Mouse (Mus musculus) liver, embryonic 14 days (tissue): ENCODE data around the gene Gm44805. TPM values are rescaled to one million over a fixed set of nuclear protein-coding genes. Genes with fewer than 3 reads are reported as not detected.

Source experiments
- polyA plus RNA-seq: library from polyadenylated mRNA; depleted of rRNA; stranded (reverse); fragments of >200 nt; gene quantifications from 2 replicates; pipeline ENCODE4 v1.2.3, GENCODE M21; 2012; rRNA removed

Gm44805 gene
- 2.8 and 3.9 TPM in 2 replicates for polyA plus RNA-seq

GRCm38 (mm10) chr7:19681202-19681694, at the start of gene Gm44805, which contains the start of gene Apoc4:
Gene Gm44805 (minus strand): TSS chr7:19681423.
Gene Apoc4 (minus strand): TSS chr7:19681479.

GRCm38 (mm10) chr7:19715239-19716054, 34.2 kb upstream of the Gm44805 start, which contains the start of gene Tomm40:
Gene Tomm40 (minus strand): TSS chr7:19715438.

GRCm38 (mm10) chr7:19698907-19699826, 17.9 kb upstream of the Gm44805 start, which contains the start of gene Apoe:
Gene Apoe (minus strand): TSS chr7:19699188.

GRCm38 (mm10) chr7:19691873-19692865, 10.9 kb upstream of the Gm44805 start, which contains the start of gene Apoc1:
Gene Apoc1 (minus strand): TSS chr7:19692660.

GRCm38 (mm10) chr7:19677872-19678271, 3.4 kb downstream of the Gm44805 start, which contains the start of gene Apoc2:
Gene Apoc2 (minus strand): TSS chr7:19677941.

GRCm38 (mm10) chr7:19664955-19665841, 16.0 kb downstream of the Gm44805 start, which contains the start of gene Clptm1:
Gene Clptm1 (minus strand): TSS chr7:19665033.

GRCm38 (mm10) chr7:19629361-19629734, 51.9 kb downstream of the Gm44805 start, which contains the start of gene Relb:
Gene Relb (minus strand): TSS chr7:19629438.

Other genes starting within 250 kb of the Gm44805 start
- 2.2 and 2.6 TPM in 2 replicates for gene Mark4, start 222.6 kb downstream of the Gm44805 start, polyA plus RNA-seq
- 1.7 and 1.9 TPM in 2 replicates for gene Exoc3l2, start 218.1 kb downstream of the Gm44805 start, polyA plus RNA-seq
- 1.8 and 2.1 TPM in 2 replicates for gene Bloc1s3, start 173.1 kb downstream of the Gm44805 start, polyA plus RNA-seq
- 19.8 and 25.1 TPM in 2 replicates for gene Trappc6a, start 173.0 kb downstream of the Gm44805 start, polyA plus RNA-seq
- gene Nkpd1, start 163.6 kb downstream of the Gm44805 start, polyA plus RNA-seq: 0.03 TPM in 2 replicates
- 17.7 and 19.6 TPM in 2 replicates for gene Ppp1r37, start 118.3 kb downstream of the Gm44805 start, polyA plus RNA-seq
- gene Zfp296, start 104.1 kb downstream of the Gm44805 start, polyA plus RNA-seq: 0.66 and 0.83 TPM in 2 replicates
- gene Gemin7, start 103.8 kb downstream of the Gm44805 start, polyA plus RNA-seq: 29.5 and 35.4 TPM in 2 replicates
- 19.1 and 20.8 TPM in 2 replicates for gene Clasrp, start 76.9 kb downstream of the Gm44805 start, polyA plus RNA-seq
- 1.3 and 1.5 TPM in 2 replicates for gene Relb, start 52.0 kb downstream of the Gm44805 start, polyA plus RNA-seq
- 19.1 and 22.8 TPM in 2 replicates for gene Clptm1, start 16.4 kb downstream of the Gm44805 start, polyA plus RNA-seq
- gene Apoc2, start 3.5 kb downstream of the Gm44805 start, polyA plus RNA-seq: 439 and 482 TPM in 2 replicates
- 77.5 and 93.8 TPM in 2 replicates for gene Apoc4, start 56 bp upstream of the Gm44805 start, polyA plus RNA-seq
- gene Apoc1, start 11.2 kb upstream of the Gm44805 start, polyA plus RNA-seq: 191 and 192 TPM in 2 replicates
- 2,192 and 2,254 TPM in 2 replicates for gene Apoe, start 17.8 kb upstream of the Gm44805 start, polyA plus RNA-seq
- 46.5 and 58.9 TPM in 2 replicates for gene Tomm40, start 34.0 kb upstream of the Gm44805 start, polyA plus RNA-seq
- 7.6 and 8.0 TPM in 2 replicates for gene Nectin2, start 69.1 kb upstream of the Gm44805 start, polyA plus RNA-seq
- 5.7 and 6.1 TPM in 2 replicates for gene Bcam, start 89.6 kb upstream of the Gm44805 start, polyA plus RNA-seq
- gene Cblc, start 115.4 kb upstream of the Gm44805 start, polyA plus RNA-seq: 0.78 and 0.98 TPM in 2 replicates
- gene Bcl3, start 141.3 kb upstream of the Gm44805 start, polyA plus RNA-seq: 2.6 TPM in 2 replicates
- gene Gm19345, start 170.6 kb upstream of the Gm44805 start, polyA plus RNA-seq: 0.03 TPM in 1 of 2 replicates, not detected in the other
- gene Ceacam16, start 179.9 kb upstream of the Gm44805 start, polyA plus RNA-seq: 0.01 and 0.02 TPM in 2 replicates
- 0.01 TPM in 1 of 2 replicates, not detected in the other for gene Ceacam19, start 206.5 kb upstream of the Gm44805 start, polyA plus RNA-seq
- gene Pvr, start 239.7 kb upstream of the Gm44805 start, polyA plus RNA-seq: 2.3 TPM in 2 replicates